Mouse (Mus musculus) macrophage (primary cell): ENCODE data around the gene Taf1c. TPM values are rescaled to one million over a fixed set of nuclear protein-coding genes. Genes with fewer than 3 reads are reported as not detected.

Source experiments
- polyA plus RNA-seq: library from polyadenylated mRNA; stranded (reverse); fragments of 250-400 nt; gene quantifications from 3 replicates; pipeline ENCODE4 v1.2.4, GENCODE M21; 2018; ENCODE audit warnings: inconsistent platforms

Gene Taf1c
- polyA plus RNA-seq, 1 experiment from 2014 or later: 2.5 TPM

Other genes starting within 250 kb of the Taf1c start
- gene Mlycd, start 210.3 kb downstream of the Taf1c start, polyA plus RNA-seq: 9.4 to 13.4 TPM (median 12.3 TPM) in 3 replicates
- gene Osgin1, start 171.1 kb downstream of the Taf1c start, polyA plus RNA-seq: 17.6 to 31.1 TPM (median 18.4 TPM) in 3 replicates
- gene Necab2, start 158.5 kb downstream of the Taf1c start, polyA plus RNA-seq: not detected in 3 replicates
- gene Slc38a8, start 103.5 kb downstream of the Taf1c start, polyA plus RNA-seq: not detected in 3 replicates
- 27.0 to 33.7 TPM (median 28.9 TPM) in 3 replicates for gene Mbtps1, start 46.5 kb downstream of the Taf1c start, polyA plus RNA-seq
- gene Hsdl1, start 30.0 kb downstream of the Taf1c start, polyA plus RNA-seq: 22.6 to 36.4 TPM (median 30.2 TPM) in 3 replicates
- gene Dnaaf1, start 30.0 kb downstream of the Taf1c start, polyA plus RNA-seq: not detected in 3 replicates
- gene Adad2, start 7.5 kb upstream of the Taf1c start, polyA plus RNA-seq: not detected in 3 replicates
- gene Kcng4, start 30.5 kb upstream of the Taf1c start, polyA plus RNA-seq: not detected in 3 replicates
- not detected in 3 replicates for gene Wfdc1, start 61.1 kb upstream of the Taf1c start, polyA plus RNA-seq
- not detected in 3 replicates for gene Atp2c2, start 94.8 kb upstream of the Taf1c start, polyA plus RNA-seq
- gene Tldc1, start 173.2 kb upstream of the Taf1c start, polyA plus RNA-seq: 9.6 to 10.4 TPM (median 10.1 TPM) in 3 replicates
- gene Cotl1, start 235.3 kb upstream of the Taf1c start, polyA plus RNA-seq: 407 to 941 TPM (median 598 TPM) in 3 replicates